Mouse (Mus musculus) heart, embryonic 11.5 days (tissue): ENCODE measurements around the gene Slc15a4. TPM values are rescaled to one million over a fixed set of nuclear protein-coding genes. Genes with fewer than 3 reads are reported as not detected.

Experiments used
- ATAC-seq: fragments of 200-750 bp; cut with Nextera tagmentation; replicated peaks from 2 replicates; pipeline ENCODE4 v1.8.0; 2017; ENCODE audit warnings: moderate library complexity; ENCODE audit not compliant: insufficient number of reproducible peaks, low FRiP score, low TSS enrichment
- H3K27ac ChIP-seq: fragments of 300-500 bp; sonication (generic); 2 replicates; pipeline ENCODE4 v1.5.1; 2014; ENCODE audit warnings: mild to moderate bottlenecking, low read depth, low read length
- H3K27me3 ChIP-seq: fragments of 300-500 bp; sonication (generic); 2 replicates; pipeline ENCODE4 v1.6.1; 2014; ENCODE audit warnings: mild to moderate bottlenecking, low read length, mixed read lengths; ENCODE audit not compliant: control insufficient read depth, insufficient read depth
- H3K36me3 ChIP-seq: fragments of 300-500 bp; sonication (generic); 2 replicates; pipeline ENCODE4 v1.6.1; 2014; ENCODE audit warnings: mild to moderate bottlenecking, low read length, moderate library complexity, mixed read lengths; ENCODE audit not compliant: control insufficient read depth, insufficient read depth
- H3K4me1 ChIP-seq: fragments of 300-500 bp; sonication (generic); 2 replicates; pipeline ENCODE4 v1.6.1; 2014; ENCODE audit warnings: low read length; ENCODE audit not compliant: control insufficient read depth, insufficient read depth
- H3K4me2 ChIP-seq: fragments of 300-500 bp; sonication (generic); 2 replicates; pipeline ENCODE4 v1.6.1; 2014; ENCODE audit warnings: mild to moderate bottlenecking, moderate library complexity
- H3K4me3 ChIP-seq: fragments of 300-500 bp; sonication (generic); 2 replicates; pipeline ENCODE4 v1.5.1; 2014; ENCODE audit warnings: low read depth, low read length
- H3K9ac ChIP-seq: fragments of 300-500 bp; sonication (generic); 2 replicates; pipeline ENCODE4 v1.6.1; 2014; ENCODE audit warnings: mild to moderate bottlenecking, low read depth, low read length, moderate library complexity
- H3K9me3 ChIP-seq: fragments of 300-500 bp; sonication (generic); replicated peaks from 2 replicates; pipeline ENCODE4 v1.6.1; 2016; ENCODE audit warnings: low read length; ENCODE audit not compliant: control insufficient read depth
- WGBS: fragments of 180-500 bp; shearing (Covaris S2); extraction: QIAGEN DNeasy Blood & Tissue Kit; methylation state at CpG from one replicate; pipeline ENCODE4 v1.1.7; 2014; ENCODE audit not compliant: insufficient replicate concordance; 5-methylcytosine and 5-hydroxymethylcytosine counted together
- polyA plus RNA-seq: library from polyadenylated mRNA; unstranded; fragments of >200 nt; fragmentation: Nextera tagmentation; extraction: Ambion mirVana; gene quantifications from 2 replicates; pipeline ENCODE4 v1.2.1, GENCODE M21; 2014

Slc15a4 gene
- polyA plus RNA-seq, 1 experiment from 2014 or later = 13.8 TPM

- Histone ChIP-seq H3K36me3 (no peaks in the 10 kb centered on the region), H3K27me3 (no peaks in the 10 kb centered on the region), H3K27ac (no peak overlapping the region), H3K4me2 (no peak overlapping the region), H3K9me3 (no peaks in the 10 kb centered on the region), H3K4me1 (no peaks in the 10 kb centered on the region), H3K4me3 (no peak overlapping the region), H3K9ac (no peak overlapping the region)
- WGBS = 85% methylated on average over 5 of the region's 5 CpGs
- ATAC-seq = no peak
Observed at GRCm38 (mm10) chr5:127546585-127546991, 86.1 kb downstream of the Slc15a4 start.

Other genes with a start within 250 kb of the Slc15a4 start
- gene Glt1d1, start 635 bp downstream of the Slc15a4 start, polyA plus RNA-seq = 0.04 TPM in 1 of 2 replicates, not detected in the other